In genomic region chr10:82629586-82630255, GRCm38 (mm10) we compare ENCODE assay signal across 8 mouse cellular contexts. TPM values are rescaled to one million over a fixed set of nuclear protein-coding genes. Genes with fewer than 3 reads are reported as not detected.
A peak's percentile ranks its signal among the peaks of the same experiment; 100 is the strongest.
DNase-seq lines count a peak whose midpoint lies in the region; ATAC-seq lines count a peak whose summit lies in the region.
"Not testable (repeated sequence)": the region's sequence is repeated elsewhere in the genome, so short reads cannot be mapped to it uniquely, and the experiment has no call there.

Gene Tdg, plus strand, starts transcription at chr10:82629828.

- H3K27ac ChIP-seq in hindbrain, embryonic 16.5 days (ENCODE audit: low read depth, low read length) = peak within 1 kb of the TSS; percentile 90
- H3K27ac ChIP-seq in macrophage = peak within 1 kb of the TSS; percentile 69

- H3K27me3 ChIP-seq in hindbrain, embryonic 16.5 days (replicated peaks; ENCODE audit: control insufficient read depth, insufficient read depth, low read length) = not testable (repeated sequence)

- peak within 1 kb of the TSS; percentile 89 for H3K9ac ChIP-seq in hindbrain, embryonic 16.5 days (ENCODE audit: low read depth, low read length)

- H3K9me3 ChIP-seq in hindbrain, embryonic 16.5 days (ENCODE audit: control insufficient read depth, low read length) = not testable (repeated sequence)

- peak; percentile 95 for DNase-seq in T-cell, adult 2 months (ENCODE audit: low spot score)
- DNase-seq in cerebellum, postnatal 4 days (ENCODE audit: low spot score in 2 of 2) = peak; percentile 73 to 89
- peak; percentile 89 for DNase-seq in gastrocnemius, adult 18-20 months (ENCODE audit: low spot score)
- peak; percentile 86 to 93 for DNase-seq in left cerebral cortex, adult 18-20 months (ENCODE audit: low spot score in 2 of 2)
- peak; percentile 93 for DNase-seq in right cerebral cortex, adult 18-20 months
- peak; percentile 78 for DNase-seq in urinary bladder, postnatal 10 days (ENCODE audit: low spot score)

- ATAC-seq in hindbrain, embryonic 16.5 days = peak; percentile 97

- WGBS in hindbrain, embryonic 16.5 days = 0% methylated on average over 32 of the region's 78 CpGs
- WGBS in macrophage (ENCODE audit: missing documents) = under 1% methylated on average over 56 of the region's 78 CpGs

- peak within 1 kb of the TSS; percentile 83 for H3K4me2 ChIP-seq in hindbrain, embryonic 16.5 days (ENCODE audit: low read length)

- H3K4me3 ChIP-seq in hindbrain, embryonic 16.5 days (ENCODE audit: low read length) = peak within 1 kb of the TSS; percentile 80
- H3K4me3 ChIP-seq in macrophage (ENCODE audit: inconsistent target) = peak within 1 kb of the TSS; percentile 68

- H3K79me2 ChIP-seq in macrophage (ENCODE audit: inconsistent target) = peaks cover 47% of the 10 kb centered on the region

- H3K4me1 ChIP-seq in hindbrain, embryonic 16.5 days (ENCODE audit: control insufficient read depth, insufficient read depth, low read depth, low read length) = peaks cover 14% of the 10 kb centered on the region

- not testable (repeated sequence) for H3K36me3 ChIP-seq in hindbrain, embryonic 16.5 days (ENCODE audit: control insufficient read depth, insufficient read depth, low read length); macrophage (ENCODE audit: inconsistent target)

RNA-seq across cellular contexts. Expression of gene Tdg, which starts in this region (rescaled TPM):
- 10 to 100 TPM; 10.5 to 12.0 TPM for total RNA-seq in gastrocnemius, adult 18-20 months (2021)
- 123 and 150 TPM in 2 replicates for polyA plus RNA-seq in hindbrain, embryonic 16.5 days (2015; fragmentation: Nextera tagmentation; extraction: Ambion mirVana)
- 10 to 100 TPM; 35.7 to 41.1 TPM for total RNA-seq in left cerebral cortex, adult 18-20 months (2021)
- 100 to 1,000 TPM in 8 of 26 experiments, 10 to 100 TPM in 18; 55.5 to 128 (median 90.9) TPM for total RNA-seq in macrophage (2018; cell fraction: chromatin; rRNA removed)
- 10 to 100 TPM; 20.5 to 34.6 (median 26.3) TPM for total RNA-seq in macrophage (2018; cell fraction: cytosol; rRNA removed)
- 10 to 100 TPM; 44.7 to 90.2 (median 58.3) TPM for total RNA-seq in macrophage (2018; cell fraction: nucleus; rRNA removed)
- polyA plus RNA-seq in macrophage (2018) = 18.3 to 25.9 TPM (median 18.9 TPM) in 3 replicates

Comparison
In these comparisons a context has a peak if more than half of its experiments do, and no peak if none do; other contexts are left out.
1. Peak in every context shown above with its lines: DNase-seq, ATAC-seq, H3K4me3 ChIP-seq and H3K27ac ChIP-seq.